Mouse (Mus musculus): ENCODE measurements around the gene Tmem59l. TPM values are rescaled to one million over a fixed set of nuclear protein-coding genes. Genes with fewer than 3 reads are reported as not detected.

The Tmem59l gene
- polyA plus RNA-seq, 1 experiment, result 0.44 TPM

GRCm38 (mm10) chr8:70503062-70503750, 16.0 kb upstream of the Tmem59l start:
- no peaks in the 10 kb centered on the region; the same call in 1 of the 2 replicates for H3K36me3 ChIP-seq (ENCODE audit: control insufficient read depth, insufficient read depth, low read length)
- H3K4me1 ChIP-seq (ENCODE audit: control insufficient read depth, insufficient read depth, low read length), result peaks cover 10% of the 10 kb centered on the region; the same call in 1 of the 2 replicates
- H3K27me3 ChIP-seq (replicated peaks; ENCODE audit: control insufficient read depth, insufficient read depth, low read length), result no peaks in the 10 kb centered on the region
- H3K27ac ChIP-seq (ENCODE audit: insufficient read depth, low read depth, low read length), result no peak overlapping the region
- peak; percentile 76 for DNase-seq
- WGBS, result 18% methylated on average over 46 of the region's 46 CpGs
- TF ChIP-seq POLR2A (IDR thresholded peaks at IDR 0.05; ENCODE audit: low read depth, low read length) (no peak), CTCF (conservative IDR thresholded peaks at IDR 0.05; ENCODE audit: insufficient read depth, insufficient read length, low read depth, low read length) (peak; percentile 67)
- H3K4me3 ChIP-seq (ENCODE audit: insufficient read depth, low read depth, low read length), result no peak overlapping the region

GRCm38 (mm10) chr8:70502540-70502939, 15.4 kb upstream of the Tmem59l start:
- H3K36me3 ChIP-seq (ENCODE audit: control insufficient read depth, insufficient read depth, low read length), result no peaks in the 10 kb centered on the region; the same call in 1 of the 2 replicates
- no peaks in the 10 kb centered on the region for H3K27me3 ChIP-seq (replicated peaks; ENCODE audit: control insufficient read depth, insufficient read depth, low read length)
- DNase-seq, result no peak
- H3K4me3 ChIP-seq (ENCODE audit: insufficient read depth, low read depth, low read length), result no peak overlapping the region
- no peak overlapping the region for H3K27ac ChIP-seq (ENCODE audit: insufficient read depth, low read depth, low read length)
- no peak for TF ChIP-seq POLR2A (IDR thresholded peaks at IDR 0.05; ENCODE audit: low read depth, low read length)
- no peak for TF ChIP-seq CTCF (conservative IDR thresholded peaks at IDR 0.05; ENCODE audit: insufficient read depth, insufficient read length, low read depth, low read length)
- WGBS, result 61% methylated on average over 12 of the region's 12 CpGs
- peaks cover 10% of the 10 kb centered on the region; the same call in 1 of the 2 replicates for H3K4me1 ChIP-seq (ENCODE audit: control insufficient read depth, insufficient read depth, low read length)

- no peak for DNase-seq
Observed at GRCm38 (mm10) chr8:70501820-70502529, 14.8 kb upstream of the Tmem59l start.

GRCm38 (mm10) chr8:70500386-70501301, 13.5 kb upstream of the Tmem59l start:
- Histone ChIP-seq H3K27me3 (replicated peaks; ENCODE audit: control insufficient read depth, insufficient read depth, low read length) (no peaks in the 10 kb centered on the region), H3K4me1 (ENCODE audit: control insufficient read depth, insufficient read depth, low read length) (peaks cover 5% of the 10 kb centered on the region; the same call in 1 of the 2 replicates)
- DNase-seq, result peak; percentile 51

More at GRCm38 (mm10) chr8:70501820-70502529, 14.8 kb upstream of the Tmem59l start:
- peaks cover 10% of the 10 kb centered on the region; the same call in 1 of the 2 replicates for H3K4me1 ChIP-seq (ENCODE audit: control insufficient read depth, insufficient read depth, low read length)
- H3K36me3 ChIP-seq (ENCODE audit: control insufficient read depth, insufficient read depth, low read length), result no peaks in the 10 kb centered on the region
- no peaks in the 10 kb centered on the region for H3K27me3 ChIP-seq (replicated peaks; ENCODE audit: control insufficient read depth, insufficient read depth, low read length)
- TF ChIP-seq CTCF (conservative IDR thresholded peaks at IDR 0.05; ENCODE audit: insufficient read depth, insufficient read length, low read depth, low read length) (no peak), POLR2A (IDR thresholded peaks at IDR 0.05; ENCODE audit: low read depth, low read length) (no peak)
- no peak overlapping the region for H3K27ac ChIP-seq (ENCODE audit: insufficient read depth, low read depth, low read length)
- WGBS, result 32% methylated on average over 23 of the region's 23 CpGs
- no peak overlapping the region for H3K4me3 ChIP-seq (ENCODE audit: insufficient read depth, low read depth, low read length)

GRCm38 (mm10) chr8:70495771-70496062, 8.6 kb upstream of the Tmem59l start:
- DNase-seq, result no peak
- no peak overlapping the region for H3K27ac ChIP-seq (ENCODE audit: insufficient read depth, low read depth, low read length)
- H3K36me3 ChIP-seq (ENCODE audit: control insufficient read depth, insufficient read depth, low read length), result no peaks in the 10 kb centered on the region
- H3K4me1 ChIP-seq (ENCODE audit: control insufficient read depth, insufficient read depth, low read length), result no peaks in the 10 kb centered on the region
- no peak overlapping the region for H3K4me3 ChIP-seq (ENCODE audit: insufficient read depth, low read depth, low read length)
- WGBS, result 25% methylated on average over 12 of the region's 12 CpGs
- TF ChIP-seq CTCF (conservative IDR thresholded peaks at IDR 0.05; ENCODE audit: insufficient read depth, insufficient read length, low read depth, low read length) (no peak), POLR2A (IDR thresholded peaks at IDR 0.05; ENCODE audit: low read depth, low read length) (no peak)
- H3K27me3 ChIP-seq (replicated peaks; ENCODE audit: control insufficient read depth, insufficient read depth, low read length), result peaks cover 9% of the 10 kb centered on the region; the same call in 1 of the 2 replicates

More at GRCm38 (mm10) chr8:70500386-70501301, 13.5 kb upstream of the Tmem59l start:
- TF ChIP-seq POLR2A (IDR thresholded peaks at IDR 0.05; ENCODE audit: low read depth, low read length) (no peak), CTCF (conservative IDR thresholded peaks at IDR 0.05; ENCODE audit: insufficient read depth, insufficient read length, low read depth, low read length) (no peak)
- 13% methylated on average over 39 of the region's 39 CpGs for WGBS
- H3K36me3 ChIP-seq (ENCODE audit: control insufficient read depth, insufficient read depth, low read length), result no peaks in the 10 kb centered on the region
- H3K27ac ChIP-seq (ENCODE audit: insufficient read depth, low read depth, low read length), result no peak overlapping the region
- H3K4me3 ChIP-seq (ENCODE audit: insufficient read depth, low read depth, low read length), result no peak overlapping the region

- TF ChIP-seq POLR2A (IDR thresholded peaks at IDR 0.05; ENCODE audit: low read depth, low read length), result no peak
- H3K4me3 ChIP-seq (ENCODE audit: insufficient read depth, low read depth, low read length), result no peak overlapping the region
- peaks cover 9% of the 10 kb centered on the region; the same call in 1 of the 2 replicates for H3K27me3 ChIP-seq (replicated peaks; ENCODE audit: control insufficient read depth, insufficient read depth, low read length)
- H3K4me1 ChIP-seq (ENCODE audit: control insufficient read depth, insufficient read depth, low read length), result no peaks in the 10 kb centered on the region
- no peaks in the 10 kb centered on the region for H3K36me3 ChIP-seq (ENCODE audit: control insufficient read depth, insufficient read depth, low read length)
- no peak for DNase-seq
- no peak overlapping the region for H3K27ac ChIP-seq (ENCODE audit: insufficient read depth, low read depth, low read length)
- WGBS, result 18% methylated on average over 21 of the region's 21 CpGs
Observed at GRCm38 (mm10) chr8:70495001-70495770, 8.0 kb upstream of the Tmem59l start.

Measured in kidney, adult 2 months (tissue).